Mouse (Mus musculus): ENCODE results near the gene Slc35b4.
A peak's percentile ranks its signal among the peaks of the same experiment; 100 is the strongest.

The Slc35b4 gene

GRCm38 (mm10) chr6:34170844-34171494 lies 5.9 kb downstream of the Slc35b4 start:
- DNase-seq (ENCODE audit: low read depth) = no peak

GRCm38 (mm10) chr6:34168834-34169233 lies 8.1 kb downstream of the Slc35b4 start:
- DNase-seq (ENCODE audit: low read depth) = no peak

GRCm38 (mm10) chr6:34163014-34163413 lies 13.9 kb downstream of the Slc35b4 start:
- DNase-seq (ENCODE audit: low read depth) = no peak

- no peak for DNase-seq (ENCODE audit: low read depth)
Observed at GRCm38 (mm10) chr6:34162607-34163006, 14.3 kb downstream of the Slc35b4 start.

GRCm38 (mm10) chr6:34161511-34161910 lies 15.4 kb downstream of the Slc35b4 start:
- DNase-seq (ENCODE audit: low read depth) = no peak

- no peak for DNase-seq (ENCODE audit: low read depth)
Observed at GRCm38 (mm10) chr6:34160816-34161310, 16.0 kb downstream of the Slc35b4 start.

- no peak for DNase-seq (ENCODE audit: low read depth)
Observed at GRCm38 (mm10) chr6:34159998-34160815, 16.7 kb downstream of the Slc35b4 start.

GRCm38 (mm10) chr6:34156841-34157748 lies 19.8 kb downstream of the Slc35b4 start:
- no peak for DNase-seq (ENCODE audit: low read depth)

- DNase-seq (ENCODE audit: low read depth) = peak; percentile 53
Observed at GRCm38 (mm10) chr6:34156057-34156456, 20.9 kb downstream of the Slc35b4 start.

GRCm38 (mm10) chr6:34155137-34155804 lies 21.6 kb downstream of the Slc35b4 start:
- peak; percentile 75 for DNase-seq (ENCODE audit: low read depth)

GRCm38 (mm10) chr6:34154202-34154601 lies 22.7 kb downstream of the Slc35b4 start:
- peak; percentile 95 for DNase-seq (ENCODE audit: low read depth)

GRCm38 (mm10) chr6:34153069-34154052 lies 23.6 kb downstream of the Slc35b4 start:
- peak; percentile 49 for DNase-seq (ENCODE audit: low read depth)

GRCm38 (mm10) chr6:34149821-34150220 lies 27.1 kb downstream of the Slc35b4 start:
- no peak for DNase-seq (ENCODE audit: low read depth)

GRCm38 (mm10) chr6:34149066-34149465 lies 27.8 kb downstream of the Slc35b4 start:
- no peak for DNase-seq (ENCODE audit: low read depth)

- DNase-seq (ENCODE audit: low read depth) = no peak
Observed at GRCm38 (mm10) chr6:34148639-34149038, 28.3 kb downstream of the Slc35b4 start.

GRCm38 (mm10) chr6:34148021-34148420 lies 28.9 kb downstream of the Slc35b4 start:
- no peak for DNase-seq (ENCODE audit: low read depth)

- peak; percentile 15 for DNase-seq (ENCODE audit: low read depth)
Observed at GRCm38 (mm10) chr6:34146042-34146441, 30.9 kb downstream of the Slc35b4 start.

GRCm38 (mm10) chr6:34142931-34143330 lies 34.0 kb downstream of the Slc35b4 start:
- DNase-seq (ENCODE audit: low read depth) = no peak

GRCm38 (mm10) chr6:34138366-34138765 lies 38.5 kb downstream of the Slc35b4 start:
- DNase-seq (ENCODE audit: low read depth) = no peak

GRCm38 (mm10) chr6:34132391-34132790 lies 44.5 kb downstream of the Slc35b4 start:
- no peak for DNase-seq (ENCODE audit: low read depth)

All from NIH3T3 (cell line).